ENCODE assay signal across 25 mouse cellular contexts in the genomic region with DNA sequence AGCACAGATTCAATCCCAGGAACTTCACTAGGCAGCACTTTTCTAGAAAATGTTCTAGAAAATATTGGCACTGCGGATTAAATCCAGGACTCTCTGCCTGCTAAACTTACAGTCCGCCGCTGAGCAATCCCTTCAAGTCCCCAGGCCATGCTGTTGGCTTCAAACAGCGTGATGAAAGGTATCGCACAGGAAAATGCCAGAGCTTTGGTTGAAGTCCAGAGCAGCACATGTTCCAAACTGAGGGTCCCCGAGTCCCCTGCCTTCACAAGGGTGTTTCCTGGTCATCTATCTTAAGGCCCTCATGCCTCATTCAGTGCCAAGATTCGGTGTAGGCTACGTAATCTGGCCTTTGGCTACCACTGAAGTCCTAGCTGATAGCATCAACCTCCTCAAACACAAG. TPM values are rescaled to one million over a fixed set of nuclear protein-coding genes. Genes with fewer than 3 reads are reported as not detected.
A peak's percentile ranks its signal among the peaks of the same experiment; 100 is the strongest.
DNase-seq lines count a peak whose midpoint lies in the region; ATAC-seq and TF ChIP-seq lines count a peak whose summit lies in the region.
"Had no signal": no experiment of that assay in that cellular context is flagged by ENCODE, and none has a peak within 500 bp of the region (broad histone marks: within the 10 kb centered on the region; RNA-seq: fewer than 3 reads in every experiment).

No protein-coding gene starts in this region.

- TF ChIP-seq CTCF in heart, adult 2 months (IDR thresholded peaks at IDR 0.05) = no peak

- no peak for TF ChIP-seq POLR2A in heart, adult 2 months (IDR thresholded peaks at IDR 0.05; ENCODE audit: insufficient read depth, low read depth, low read length)

- DNase-seq in heart, postnatal 10 days = peak; percentile 42 to 58
- DNase-seq in heart, adult 2 months = no peak
- DNase-seq in heart, postnatal 4 days = peak; percentile 50
- DNase-seq: adrenal gland, adult 2 months; adrenal gland, adult 8-10 months; adrenal gland, postnatal 10 days; adrenal gland, postnatal 14 days; adrenal gland, postnatal 25 days; adrenal gland, postnatal 36 days; B cell, adult 2 months; cerebellum, adult 11 months; cerebellum, adult 11-12 months; cerebellum, adult 18-20 months had no signal

- H3K9ac ChIP-seq in heart, adult 2 months (ENCODE audit: low read depth, low read length) = no peak overlapping the region
- no peak overlapping the region for H3K9ac ChIP-seq in heart, embryonic 12.5 days

- H3K79me2 ChIP-seq in heart, adult 2 months (replicated peaks; ENCODE audit: control insufficient read depth, insufficient read depth, low read length) = no peaks in the 10 kb centered on the region

- no peak overlapping the region for H3K4me2 ChIP-seq in heart, embryonic 12.5 days

- WGBS in heart, adult 2 months = 77% methylated on average over 8 of the region's 8 CpGs
- WGBS in heart, embryonic 12.5 days = 76% methylated on average over 8 of the region's 8 CpGs

- no peak overlapping the region for H3K4me3 ChIP-seq in heart, adult 2 months
- H3K4me3 ChIP-seq in heart, embryonic 12.5 days = no peak overlapping the region

- H3K36me3 ChIP-seq in heart, adult 2 months (ENCODE audit: control insufficient read depth, insufficient read depth, low read length) = no peaks in the 10 kb centered on the region
- H3K36me3 ChIP-seq in heart, embryonic 12.5 days = no peaks in the 10 kb centered on the region
- H3K36me3 ChIP-seq: G1E had no signal

- no peaks in the 10 kb centered on the region for H3K4me1 ChIP-seq in heart, adult 2 months (ENCODE audit: control insufficient read depth, insufficient read depth, low read length)
- H3K4me1 ChIP-seq in heart, embryonic 12.5 days (replicated peaks) = no peaks in the 10 kb centered on the region

- intact Hi-C loops in heart, postnatal 10 days (cut with DNase I) = no loop called here
- intact Hi-C loops in heart, adult 2 months (cut with DNase I) = no loop called here

- ATAC-seq in heart, embryonic 12.5 days (ENCODE audit: insufficient number of reproducible peaks, low FRiP score) = no peak
- ATAC-seq: activated CD4-positive, CD25-positive, alpha-beta regulatory T cell, adult 4 months; CD4-positive, CD25-positive, alpha-beta regulatory T cell, adult 4 months; Patski had no signal

- H3K27me3 ChIP-seq in heart, adult 2 months (ENCODE audit: control insufficient read depth, insufficient read depth, low read length) = no peaks in the 10 kb centered on the region
- H3K27me3 ChIP-seq in heart, embryonic 12.5 days (replicated peaks) = no peaks in the 10 kb centered on the region
- H3K27me3 ChIP-seq: CH12.LX, Patski had no signal

- H3K9me3 ChIP-seq in heart, embryonic 12.5 days (replicated peaks) = peaks cover 3% of the 10 kb centered on the region; the same call in 1 of the 2 replicates
- H3K9me3 ChIP-seq: G1E had no signal

- TF ChIP-seq EP300 in heart, adult 2 months (IDR thresholded peaks at IDR 0.05; ENCODE audit: insufficient read depth, low read depth, low read length) = no peak

- no peak overlapping the region for H3K27ac ChIP-seq in heart, adult 2 months
- no peak overlapping the region for H3K27ac ChIP-seq in heart, embryonic 12.5 days (ENCODE audit: poor library complexity, severe bottlenecking)

RNA-seq across cellular contexts. Expression of a gene that starts 52.3 kb away (rescaled TPM):
- total RNA-seq in heart, postnatal 10 days (2021) = not detected
- not detected for total RNA-seq in heart, adult 2 months (2021)
- not detected in 2 replicates for polyA plus RNA-seq in heart, adult 2 months (2012; rRNA removed)
- not detected for total RNA-seq in heart, postnatal 4 days (2021)
- polyA plus RNA-seq in heart, embryonic 12.5 days (2016; fragmentation: Nextera tagmentation; extraction: Ambion mirVana) = not detected in 2 replicates
- total RNA-seq: adrenal gland, adult 18-20 months; adrenal gland, adult 2 months; adrenal gland, adult 8-10 months; adrenal gland, postnatal 10 days; adrenal gland, postnatal 14 days; adrenal gland, postnatal 25 days; adrenal gland, postnatal 36 days; adrenal gland, postnatal 4 days; CH12.LX; ES-E14; G1E; MEL had no signal
- polyA plus RNA-seq: activated CD4-positive, CD25-positive, alpha-beta regulatory T cell, adult 4 months; adrenal gland, adult 2 months; brain, embryonic 14.5 days; C2C12; CD4-positive, CD25-positive, alpha-beta regulatory T cell, adult 4 months; G1E; Patski had no signal

Comparison
In these comparisons a context has a peak if more than half of its experiments do, and no peak if none do; other contexts are left out.
1. DNase-seq: peak in heart, postnatal 10 days (2 of 2) and heart, postnatal 4 days (single experiment); none in heart, adult 2 months (0 of 2).